Mouse (Mus musculus): Measurements from ENCODE around the gene Brf1. TPM values are rescaled to one million over a fixed set of nuclear protein-coding genes. Genes with fewer than 3 reads are reported as not detected.

Brf1 gene
- polyA plus RNA-seq (2014; fragmentation: Nextera tagmentation; extraction: Ambion mirVana): 51.9 and 53.0 TPM in 2 replicates

GRCm38 (mm10) chr12:113000294-113001132 lies at the start of gene Brf1:
Gene Brf1, minus strand, starts transcription at chr12:113000704.
- H3K27me3 ChIP-seq (ENCODE audit: control insufficient read depth, insufficient read depth, low read length): no peaks in the 10 kb centered on the region
- H3K4me2 ChIP-seq: peak within 1 kb of the TSS; percentile 89
- no peaks in the 10 kb centered on the region; the same call in 1 of the 2 replicates for H3K36me3 ChIP-seq (ENCODE audit: control insufficient read depth, insufficient read depth, low read length)
- DNase-seq (ENCODE audit: low spot score, missing footprints) (peak; percentile 99), ATAC-seq (ENCODE audit: low FRiP score) (peak; percentile 99)
- H3K27ac ChIP-seq (ENCODE audit: low read depth, low read length): peak within 1 kb of the TSS; percentile 87
- H3K4me3 ChIP-seq (ENCODE audit: low read depth, low read length): peak within 1 kb of the TSS; percentile 92
- H3K9me3 ChIP-seq (ENCODE audit: control insufficient read depth, low read length): no peaks in the 10 kb centered on the region
- peak within 1 kb of the TSS; percentile 90 for H3K9ac ChIP-seq (ENCODE audit: low read length)
- under 1% methylated on average over 71 of the region's 96 CpGs for WGBS
- H3K4me1 ChIP-seq (ENCODE audit: control insufficient read depth, insufficient read depth, low read length): peaks cover 14% of the 10 kb centered on the region

GRCm38 (mm10) chr12:113049836-113050235 lies 49.3 kb upstream of the Brf1 start:
- DNase-seq (ENCODE audit: low spot score, missing footprints) (no peak), ATAC-seq (ENCODE audit: low FRiP score) (no peak)
- H3K9me3 ChIP-seq (ENCODE audit: control insufficient read depth, low read length): no peaks in the 10 kb centered on the region
- peaks cover 26% of the 10 kb centered on the region for H3K36me3 ChIP-seq (ENCODE audit: control insufficient read depth, insufficient read depth, low read length)
- H3K4me2 ChIP-seq: no peak overlapping the region
- H3K9ac ChIP-seq (ENCODE audit: low read length): no peak overlapping the region
- WGBS: 92% methylated on average over 9 of the region's 9 CpGs
- H3K27me3 ChIP-seq (ENCODE audit: control insufficient read depth, insufficient read depth, low read length): no peaks in the 10 kb centered on the region
- no peak overlapping the region for H3K27ac ChIP-seq (ENCODE audit: low read depth, low read length)
- H3K4me1 ChIP-seq (ENCODE audit: control insufficient read depth, insufficient read depth, low read length): no peaks in the 10 kb centered on the region
- no peak overlapping the region for H3K4me3 ChIP-seq (ENCODE audit: low read depth, low read length)

- no peak overlapping the region for H3K4me2 ChIP-seq
- H3K36me3 ChIP-seq (ENCODE audit: control insufficient read depth, insufficient read depth, low read length): peaks cover 16% of the 10 kb centered on the region
- no peaks in the 10 kb centered on the region for H3K27me3 ChIP-seq (ENCODE audit: control insufficient read depth, insufficient read depth, low read length)
- H3K4me3 ChIP-seq (ENCODE audit: low read depth, low read length): no peak overlapping the region
- no peaks in the 10 kb centered on the region for H3K9me3 ChIP-seq (ENCODE audit: control insufficient read depth, low read length)
- 97% methylated on average over 5 of the region's 5 CpGs for WGBS
- no peak overlapping the region for H3K27ac ChIP-seq (ENCODE audit: low read depth, low read length)
- no peak overlapping the region for H3K9ac ChIP-seq (ENCODE audit: low read length)
- DNase-seq (ENCODE audit: low spot score, missing footprints) (no peak), ATAC-seq (ENCODE audit: low FRiP score) (no peak)
- no peaks in the 10 kb centered on the region for H3K4me1 ChIP-seq (ENCODE audit: control insufficient read depth, insufficient read depth, low read length)
Observed at GRCm38 (mm10) chr12:113048103-113048502, 47.6 kb upstream of the Brf1 start.

GRCm38 (mm10) chr12:113046861-113047260 lies 46.4 kb upstream of the Brf1 start:
- Histone ChIP-seq H3K4me1 (ENCODE audit: control insufficient read depth, insufficient read depth, low read length) (no peaks in the 10 kb centered on the region), H3K9ac (ENCODE audit: low read length) (no peak overlapping the region), H3K36me3 (ENCODE audit: control insufficient read depth, insufficient read depth, low read length) (peaks cover 13% of the 10 kb centered on the region), H3K9me3 (ENCODE audit: control insufficient read depth, low read length) (no peaks in the 10 kb centered on the region), H3K4me3 (ENCODE audit: low read depth, low read length) (no peak overlapping the region), H3K27me3 (ENCODE audit: control insufficient read depth, insufficient read depth, low read length) (no peaks in the 10 kb centered on the region), H3K4me2 (no peak overlapping the region), H3K27ac (ENCODE audit: low read depth, low read length) (no peak overlapping the region)
- 92% methylated on average over 15 of the region's 15 CpGs for WGBS
- DNase-seq (ENCODE audit: low spot score, missing footprints) (no peak), ATAC-seq (ENCODE audit: low FRiP score) (no peak)

GRCm38 (mm10) chr12:113044916-113045677 lies 44.6 kb upstream of the Brf1 start:
- H3K4me2 ChIP-seq: no peak overlapping the region
- peaks cover 6% of the 10 kb centered on the region for H3K36me3 ChIP-seq (ENCODE audit: control insufficient read depth, insufficient read depth, low read length)
- peaks cover 3% of the 10 kb centered on the region for H3K4me1 ChIP-seq (ENCODE audit: control insufficient read depth, insufficient read depth, low read length)
- ATAC-seq (ENCODE audit: low FRiP score): no peak
- H3K9me3 ChIP-seq (ENCODE audit: control insufficient read depth, low read length): no peaks in the 10 kb centered on the region
- H3K27ac ChIP-seq (ENCODE audit: low read depth, low read length): no peak overlapping the region
- no peak overlapping the region for H3K9ac ChIP-seq (ENCODE audit: low read length)
- H3K4me3 ChIP-seq (ENCODE audit: low read depth, low read length): no peak overlapping the region
- WGBS: 83% methylated on average over 3 of the region's 3 CpGs
- DNase-seq (ENCODE audit: low spot score, missing footprints): no peak
- H3K27me3 ChIP-seq (ENCODE audit: control insufficient read depth, insufficient read depth, low read length): no peaks in the 10 kb centered on the region

GRCm38 (mm10) chr12:113042543-113042942 lies 42.0 kb upstream of the Brf1 start:
- Histone ChIP-seq H3K4me2 (no peak overlapping the region), H3K36me3 (ENCODE audit: control insufficient read depth, insufficient read depth, low read length) (no peaks in the 10 kb centered on the region; the same call in 1 of the 2 replicates), H3K27me3 (ENCODE audit: control insufficient read depth, insufficient read depth, low read length) (no peaks in the 10 kb centered on the region), H3K27ac (ENCODE audit: low read depth, low read length) (no peak overlapping the region), H3K4me1 (ENCODE audit: control insufficient read depth, insufficient read depth, low read length) (peaks cover 3% of the 10 kb centered on the region), H3K9ac (ENCODE audit: low read length) (no peak overlapping the region), H3K9me3 (ENCODE audit: control insufficient read depth, low read length) (no peaks in the 10 kb centered on the region), H3K4me3 (ENCODE audit: low read depth, low read length) (no peak overlapping the region)
- ATAC-seq (ENCODE audit: low FRiP score) (no peak), DNase-seq (ENCODE audit: low spot score, missing footprints) (no peak)
- WGBS: 88% methylated on average over 2 of the region's 2 CpGs

GRCm38 (mm10) chr12:113041481-113042439 lies 41.3 kb upstream of the Brf1 start:
- no peak overlapping the region for H3K9ac ChIP-seq (ENCODE audit: low read length)

GRCm38 (mm10) chr12:113038414-113038813 lies 37.9 kb upstream of the Brf1 start:
- Histone ChIP-seq H3K27ac (ENCODE audit: low read depth, low read length) (no peak overlapping the region), H3K36me3 (ENCODE audit: control insufficient read depth, insufficient read depth, low read length) (no peaks in the 10 kb centered on the region), H3K9ac (ENCODE audit: low read length) (no peak overlapping the region), H3K4me3 (ENCODE audit: low read depth, low read length) (no peak overlapping the region), H3K27me3 (ENCODE audit: control insufficient read depth, insufficient read depth, low read length) (no peaks in the 10 kb centered on the region), H3K9me3 (ENCODE audit: control insufficient read depth, low read length) (no peaks in the 10 kb centered on the region), H3K4me1 (ENCODE audit: control insufficient read depth, insufficient read depth, low read length) (peaks cover 3% of the 10 kb centered on the region), H3K4me2 (no peak overlapping the region)
- WGBS: 88% methylated on average over 4 of the region's 4 CpGs
- ATAC-seq (ENCODE audit: low FRiP score) (no peak), DNase-seq (ENCODE audit: low spot score, missing footprints) (no peak)

More at GRCm38 (mm10) chr12:113041481-113042439, 41.3 kb upstream of the Brf1 start:
- DNase-seq (ENCODE audit: low spot score, missing footprints) (no peak), ATAC-seq (ENCODE audit: low FRiP score) (peak; percentile 71)
- Histone ChIP-seq H3K4me1 (ENCODE audit: control insufficient read depth, insufficient read depth, low read length) (peaks cover 3% of the 10 kb centered on the region), H3K4me3 (ENCODE audit: low read depth, low read length) (no peak overlapping the region), H3K4me2 (no peak overlapping the region), H3K27ac (ENCODE audit: low read depth, low read length) (no peak overlapping the region), H3K9me3 (ENCODE audit: control insufficient read depth, low read length) (no peaks in the 10 kb centered on the region), H3K27me3 (ENCODE audit: control insufficient read depth, insufficient read depth, low read length) (no peaks in the 10 kb centered on the region), H3K36me3 (ENCODE audit: control insufficient read depth, insufficient read depth, low read length) (no peaks in the 10 kb centered on the region; the same call in 1 of the 2 replicates)
- WGBS: 70% methylated on average over 15 of the region's 15 CpGs

Data from midbrain, embryonic 11.5 days (tissue).